Mouse (Mus musculus): Measurements from ENCODE around the gene Adgrb3. TPM values are rescaled to one million over a fixed set of nuclear protein-coding genes. Genes with fewer than 3 reads are reported as not detected.

The Adgrb3 gene
- 54.2 and 56.8 TPM in 2 replicates for polyA plus RNA-seq (2012; rRNA removed)

DNA sequence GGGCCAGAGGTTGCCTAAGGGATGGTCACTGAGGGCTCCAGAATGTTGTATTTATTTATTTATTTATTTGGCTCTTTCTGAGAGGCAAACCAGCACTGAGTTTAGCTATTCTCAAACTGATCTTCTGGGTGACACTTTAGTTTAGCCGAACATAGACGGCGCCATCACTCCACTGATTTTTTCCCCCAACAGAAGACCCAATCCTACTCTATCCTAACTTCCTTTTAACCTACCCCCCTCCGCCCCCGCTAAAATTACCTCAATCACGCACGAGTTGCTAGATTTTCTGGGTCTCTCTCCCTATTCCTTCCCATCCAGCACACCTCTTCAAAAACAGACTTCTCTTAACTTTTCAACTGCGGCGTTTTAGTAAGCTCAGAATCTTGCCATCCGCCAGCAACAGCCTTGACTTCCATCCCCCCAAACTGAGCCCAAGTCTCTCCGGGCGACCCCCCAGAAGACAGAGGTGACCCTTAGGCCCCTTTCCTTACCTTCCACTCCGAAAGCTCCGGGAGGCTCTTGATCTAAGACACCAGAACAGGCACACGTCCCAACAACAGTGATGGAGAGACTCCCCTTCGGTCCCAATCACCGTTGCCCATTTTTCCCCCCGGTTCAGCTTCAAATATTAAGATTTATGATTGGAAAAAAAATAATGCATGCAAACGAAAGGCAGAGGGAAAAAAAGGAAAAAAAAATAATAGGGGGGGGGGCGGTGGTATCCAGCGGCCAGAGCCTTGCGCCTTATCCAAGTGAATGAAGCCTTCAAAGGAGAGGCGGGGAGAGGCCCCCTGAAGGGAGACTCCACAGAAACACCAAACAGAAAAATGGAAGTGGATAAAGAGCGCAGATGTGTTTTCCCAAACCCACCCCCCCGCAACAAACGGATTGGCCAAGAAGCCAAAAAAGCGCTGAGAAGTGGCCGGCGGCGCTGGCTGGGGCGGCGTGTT lies at the start of gene Adgrb3:
Adgrb3 (minus strand) TSS at position 737 of the 950 bp plus-strand sequence.
- TF ChIP-seq POLR2A (IDR thresholded peaks at IDR 0.05; ENCODE audit: extremely low read depth, insufficient read depth, low read length), result no peak
- peak; percentile 36 for TF ChIP-seq CTCF (IDR thresholded peaks at IDR 0.05; ENCODE audit: extremely low read depth, insufficient read depth, low read length)
- Histone ChIP-seq H3K4me1 (ENCODE audit: control insufficient read depth, insufficient read depth, low read length) (no peaks in the 10 kb centered on the region; the same call in 1 of the 2 replicates), H3K4me3 (ENCODE audit: insufficient read depth, low read length) (peak within 1 kb of the TSS; percentile 96), H3K27ac (ENCODE audit: insufficient read depth, low read length) (peak within 1 kb of the TSS; percentile 97)

DNA sequence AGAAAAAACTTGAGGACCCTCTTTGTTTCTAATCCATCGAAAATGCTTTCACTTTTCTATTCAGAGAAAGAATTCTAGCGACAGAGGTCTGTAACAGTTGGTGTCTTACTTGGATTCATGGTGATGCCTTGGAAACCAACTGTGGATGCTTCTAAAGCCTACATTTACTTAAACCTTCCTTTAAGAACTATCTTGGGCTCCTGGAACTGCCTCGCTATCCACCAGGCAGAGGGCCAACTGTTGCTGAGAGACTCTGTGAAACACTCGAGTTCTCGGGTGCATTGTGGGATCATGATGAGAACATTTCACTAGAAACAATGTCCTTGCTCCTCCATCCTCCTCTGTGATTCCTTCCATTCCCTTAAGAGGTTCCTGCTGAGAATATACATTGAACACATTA lies 48.0 kb upstream of the Adgrb3 start:
- Histone ChIP-seq H3K4me3 (ENCODE audit: insufficient read depth, low read length) (no peak overlapping the region), H3K4me1 (ENCODE audit: control insufficient read depth, insufficient read depth, low read length) (no peaks in the 10 kb centered on the region), H3K27ac (ENCODE audit: insufficient read depth, low read length) (no peak overlapping the region)
- TF ChIP-seq CTCF (IDR thresholded peaks at IDR 0.05; ENCODE audit: extremely low read depth, insufficient read depth, low read length) (no peak), POLR2A (IDR thresholded peaks at IDR 0.05; ENCODE audit: extremely low read depth, insufficient read depth, low read length) (no peak)

DNA sequence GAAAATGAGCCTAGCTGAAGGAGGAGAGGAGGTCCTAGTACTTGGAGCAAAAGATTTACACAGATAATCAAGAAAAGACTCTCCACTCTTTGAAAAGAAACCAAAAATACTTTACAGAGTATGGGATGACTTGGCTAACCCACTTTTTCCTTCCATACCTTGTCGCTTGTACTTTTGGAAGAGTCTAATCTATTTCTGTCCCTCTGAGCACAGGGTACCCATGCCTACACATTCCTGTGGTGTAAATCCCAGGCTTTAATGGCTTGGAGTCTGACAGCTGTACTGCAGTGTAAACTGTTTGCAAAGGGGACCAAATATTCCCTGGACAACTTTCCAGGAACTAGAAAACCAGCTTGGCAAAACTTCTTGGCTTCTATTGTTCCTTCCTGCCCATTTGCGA lies 28.0 kb upstream of the Adgrb3 start:
- Histone ChIP-seq H3K4me3 (ENCODE audit: insufficient read depth, low read length) (no peak overlapping the region), H3K4me1 (ENCODE audit: control insufficient read depth, insufficient read depth, low read length) (no peaks in the 10 kb centered on the region; the same call in 1 of the 2 replicates), H3K27ac (ENCODE audit: insufficient read depth, low read length) (no peak overlapping the region)
- no peak for TF ChIP-seq CTCF (IDR thresholded peaks at IDR 0.05; ENCODE audit: extremely low read depth, insufficient read depth, low read length)
- TF ChIP-seq POLR2A (IDR thresholded peaks at IDR 0.05; ENCODE audit: extremely low read depth, insufficient read depth, low read length), result no peak

DNA sequence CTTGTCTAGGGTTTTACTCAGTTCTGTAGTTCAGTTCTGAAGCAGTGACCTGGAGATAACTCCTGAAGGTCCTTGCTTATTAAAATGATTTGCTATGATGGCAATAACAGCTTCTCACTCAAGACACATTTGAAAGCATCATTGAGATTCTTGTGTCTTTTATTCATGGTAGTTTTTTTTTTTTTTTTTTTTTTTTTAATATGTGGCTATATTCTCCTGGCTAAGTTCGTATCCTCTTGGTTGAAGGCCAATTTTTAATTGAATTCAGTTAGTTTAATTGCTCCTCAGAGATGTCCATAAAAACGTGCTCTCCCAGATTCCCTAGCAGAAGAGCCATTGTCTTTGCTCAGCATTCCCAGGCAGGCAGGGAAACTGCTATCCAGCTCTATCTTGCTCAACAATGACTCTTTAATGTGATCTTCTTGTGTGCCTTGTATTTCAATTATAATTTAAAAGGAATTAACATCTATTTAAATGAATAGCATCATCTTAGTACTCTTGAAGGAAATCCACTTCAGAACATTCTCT lies 25.0 kb upstream of the Adgrb3 start:
- Histone ChIP-seq H3K4me1 (ENCODE audit: control insufficient read depth, insufficient read depth, low read length) (no peaks in the 10 kb centered on the region; the same call in 1 of the 2 replicates), H3K4me3 (ENCODE audit: insufficient read depth, low read length) (no peak overlapping the region), H3K27ac (ENCODE audit: insufficient read depth, low read length) (no peak overlapping the region)
- TF ChIP-seq CTCF (IDR thresholded peaks at IDR 0.05; ENCODE audit: extremely low read depth, insufficient read depth, low read length), result no peak

DNA sequence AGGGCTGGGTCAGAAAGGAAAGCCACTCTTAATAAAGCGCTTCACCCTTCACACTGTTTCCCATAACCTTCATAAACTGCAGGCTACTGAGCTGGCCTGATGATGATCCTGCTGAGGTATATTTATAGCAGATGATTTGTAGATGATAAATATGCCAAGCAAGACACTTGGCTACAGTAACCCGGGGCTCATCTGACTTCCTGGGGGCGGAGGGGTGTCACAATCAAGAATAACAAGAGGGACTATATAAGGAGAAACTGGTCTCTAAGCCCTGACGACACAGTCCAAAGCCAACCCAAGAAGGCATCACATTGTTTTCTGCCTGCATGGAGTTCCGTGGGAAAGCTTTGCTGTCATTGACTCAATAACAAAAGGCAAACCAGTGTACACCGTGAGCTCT lies 2.8 kb upstream of the Adgrb3 start:
- TF ChIP-seq CTCF (IDR thresholded peaks at IDR 0.05; ENCODE audit: extremely low read depth, insufficient read depth, low read length) (no peak), POLR2A (IDR thresholded peaks at IDR 0.05; ENCODE audit: extremely low read depth, insufficient read depth, low read length) (no peak)
- Histone ChIP-seq H3K4me3 (ENCODE audit: insufficient read depth, low read length) (peak overlapping the region; percentile 96; the same call in 1 of the 2 replicates), H3K27ac (ENCODE audit: insufficient read depth, low read length) (no peak overlapping the region), H3K4me1 (ENCODE audit: control insufficient read depth, insufficient read depth, low read length) (no peaks in the 10 kb centered on the region; the same call in 1 of the 2 replicates)

DNA sequence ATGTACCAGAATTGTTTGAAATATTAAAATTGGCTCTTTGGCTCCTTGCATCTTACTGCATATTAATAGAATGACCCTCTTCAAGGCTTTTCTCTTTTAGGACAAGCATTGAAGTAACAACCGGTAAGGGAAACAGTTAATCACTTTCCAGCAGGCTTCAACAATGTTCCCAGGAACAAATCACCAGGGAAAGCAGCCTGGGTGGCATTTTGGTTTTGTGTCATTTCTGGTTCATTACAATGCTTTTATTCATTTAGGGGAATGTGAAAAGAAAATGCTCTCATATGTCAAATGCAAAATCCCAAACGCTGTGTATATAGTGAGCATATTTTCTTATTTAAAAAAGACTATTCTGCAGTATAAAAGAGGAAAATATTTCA lies 2.0 kb upstream of the Adgrb3 start:
- Histone ChIP-seq H3K27ac (ENCODE audit: insufficient read depth, low read length) (no peak overlapping the region), H3K4me1 (ENCODE audit: control insufficient read depth, insufficient read depth, low read length) (no peaks in the 10 kb centered on the region; the same call in 1 of the 2 replicates), H3K4me3 (ENCODE audit: insufficient read depth, low read length) (peak overlapping the region; percentile 96)
- TF ChIP-seq POLR2A (IDR thresholded peaks at IDR 0.05; ENCODE audit: extremely low read depth, insufficient read depth, low read length) (no peak), CTCF (IDR thresholded peaks at IDR 0.05; ENCODE audit: extremely low read depth, insufficient read depth, low read length) (no peak)

DNA sequence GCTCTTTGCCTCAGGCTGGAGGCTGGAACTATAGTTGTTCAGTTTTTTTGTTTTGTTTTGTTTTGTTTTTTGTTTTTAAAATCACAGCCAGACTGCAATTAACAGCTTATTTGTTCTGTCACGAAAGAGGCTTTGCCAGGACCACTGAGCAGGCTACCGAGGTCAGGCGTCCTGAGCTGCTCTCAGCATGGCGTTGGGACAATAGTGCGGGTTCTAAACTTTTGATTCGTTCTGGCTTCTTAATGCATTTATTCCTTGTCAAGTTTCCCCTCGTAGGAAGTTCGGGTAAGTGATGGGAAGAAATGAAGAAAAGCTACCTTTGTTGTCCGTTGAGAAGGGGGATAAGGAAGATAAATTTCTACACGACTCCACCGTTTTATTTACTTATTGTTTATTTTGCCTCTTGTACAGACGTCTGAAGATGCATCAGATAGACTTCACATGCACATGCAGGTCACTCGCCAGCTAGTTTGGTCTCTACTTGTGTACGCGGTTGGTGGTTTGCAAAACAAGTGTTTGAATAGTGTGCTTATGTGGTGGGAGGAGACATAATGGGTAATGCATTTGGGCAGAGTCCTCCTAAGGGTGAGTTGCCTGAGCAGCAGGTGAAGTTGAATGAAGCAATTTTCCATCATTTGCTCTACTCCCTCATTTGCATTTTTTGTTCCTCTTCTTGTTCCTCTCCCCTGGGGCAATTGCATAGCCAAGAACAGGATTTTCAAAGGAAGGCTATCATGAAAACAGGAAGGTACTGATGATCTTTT lies 1.4 kb upstream of the Adgrb3 start:
- H3K4me1 ChIP-seq (ENCODE audit: control insufficient read depth, insufficient read depth, low read length), result no peaks in the 10 kb centered on the region; the same call in 1 of the 2 replicates
- H3K27ac ChIP-seq (ENCODE audit: insufficient read depth, low read length), result no peak overlapping the region
- H3K4me3 ChIP-seq (ENCODE audit: insufficient read depth, low read length), result peak overlapping the region; percentile 96
- TF ChIP-seq CTCF (IDR thresholded peaks at IDR 0.05; ENCODE audit: extremely low read depth, insufficient read depth, low read length) (no peak), POLR2A (IDR thresholded peaks at IDR 0.05; ENCODE audit: extremely low read depth, insufficient read depth, low read length) (no peak)

DNA sequence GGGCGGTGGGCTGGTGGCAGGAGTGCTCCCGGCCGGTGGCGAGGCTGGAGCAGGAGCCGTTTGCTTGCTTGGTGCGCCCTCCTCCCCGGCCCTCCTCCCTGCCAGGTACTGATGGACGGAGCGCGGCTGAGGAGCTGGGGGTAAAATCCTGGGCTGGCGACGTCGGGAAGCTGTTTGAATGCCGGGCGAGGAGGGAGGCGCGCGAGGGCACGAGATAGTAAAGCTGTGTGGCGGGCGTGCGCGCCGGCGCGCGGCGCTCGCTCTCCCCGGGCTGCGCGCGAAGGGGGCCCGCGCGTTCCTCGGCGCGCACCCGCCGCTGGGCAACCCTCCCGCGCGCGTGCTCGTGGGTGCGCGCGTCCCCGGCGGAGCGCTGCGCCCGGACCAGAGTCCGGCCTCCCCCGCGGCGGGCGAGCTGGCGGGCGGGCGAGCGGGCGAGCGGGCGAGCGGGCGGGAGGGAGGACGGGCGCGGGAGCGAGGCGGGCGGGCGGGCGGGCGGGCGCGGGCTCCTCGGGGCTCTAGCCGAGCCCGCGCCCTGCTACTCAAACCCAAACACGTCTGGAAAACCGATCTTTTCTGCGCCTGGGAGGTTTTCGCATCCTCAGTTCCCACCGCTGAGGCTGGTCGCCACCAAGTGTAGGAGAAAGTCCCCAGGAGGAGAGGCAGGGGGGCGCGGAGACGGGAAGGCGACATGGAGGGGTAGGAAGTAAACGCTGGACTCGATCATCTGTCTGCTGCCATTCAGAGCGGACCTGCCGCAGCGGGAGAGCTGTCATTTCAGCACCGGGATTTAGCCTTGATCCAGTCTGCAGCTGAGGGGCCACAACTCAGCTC lies 629 bp upstream of the Adgrb3 start:
- H3K27ac ChIP-seq (ENCODE audit: insufficient read depth, low read length), result peak overlapping the region; percentile 97
- H3K4me3 ChIP-seq (ENCODE audit: insufficient read depth, low read length), result peak overlapping the region; percentile 96
- no peaks in the 10 kb centered on the region; the same call in 1 of the 2 replicates for H3K4me1 ChIP-seq (ENCODE audit: control insufficient read depth, insufficient read depth, low read length)
- TF ChIP-seq POLR2A (IDR thresholded peaks at IDR 0.05; ENCODE audit: extremely low read depth, insufficient read depth, low read length) (peak; percentile 63), CTCF (IDR thresholded peaks at IDR 0.05; ENCODE audit: extremely low read depth, insufficient read depth, low read length) (no peak)

Measured in cortical plate, adult 2 months (tissue).